Mouse (Mus musculus) liver, postnatal 0 days (tissue): ENCODE data around the gene Mylip. TPM values are rescaled to one million over a fixed set of nuclear protein-coding genes. Genes with fewer than 3 reads are reported as not detected.
A peak's percentile ranks its signal among the peaks of the same experiment; 100 is the strongest.

Source experiments
- ATAC-seq: fragments of 200-750 bp; cut with Nextera tagmentation; 2 replicates; pipeline ENCODE4 v1.8.0; 2017; ENCODE audit warnings: mild to moderate bottlenecking, moderate library complexity
- DNase-seq: peaks from one replicate; pipeline ENCODE4 v3.0.0-alpha.2; 2016
- H3K27ac ChIP-seq: fragments of 300-500 bp; sonication (generic); 2 replicates; pipeline ENCODE4 v1.5.1; 2014; ENCODE audit warnings: antibody characterized with exemption, moderate library complexity, mild to moderate bottlenecking, low read depth
- H3K27me3 ChIP-seq: fragments of 300-500 bp; sonication (generic); 2 replicates; pipeline ENCODE4 v1.6.1; 2014; ENCODE audit warnings: low read length, control low read depth, mixed read lengths; ENCODE audit not compliant: insufficient read depth
- H3K36me3 ChIP-seq: fragments of 300-500 bp; sonication (generic); replicated peaks from 2 replicates; pipeline ENCODE4 v1.6.1; 2014; ENCODE audit warnings: mild to moderate bottlenecking, control low read depth, low read length, moderate library complexity, mixed read lengths; ENCODE audit not compliant: insufficient read depth
- H3K4me1 ChIP-seq: fragments of 300-500 bp; sonication (generic); 2 replicates; pipeline ENCODE4 v1.6.1; 2014; ENCODE audit warnings: antibody characterized with exemption, mild to moderate bottlenecking, control low read depth; ENCODE audit not compliant: insufficient read depth
- H3K4me2 ChIP-seq: fragments of 300-500 bp; sonication (generic); 2 replicates; pipeline ENCODE4 v1.6.1; 2014; ENCODE audit warnings: low read depth, mild to moderate bottlenecking, low read length, moderate library complexity, mixed read lengths
- H3K4me3 ChIP-seq: fragments of 300-500 bp; sonication (generic); 2 replicates; pipeline ENCODE4 v1.5.1; 2014; ENCODE audit warnings: low read depth, low read length
- H3K9ac ChIP-seq: fragments of 300-500 bp; sonication (generic); replicated peaks from 2 replicates; pipeline ENCODE4 v1.6.1; 2014; ENCODE audit warnings: mild to moderate bottlenecking, moderate library complexity
- H3K9me3 ChIP-seq: fragments of 300-500 bp; sonication (generic); 2 replicates; pipeline ENCODE4 v1.6.1; 2016; ENCODE audit warnings: mild to moderate bottlenecking, control low read depth, low read length, mixed read lengths
- CTCF ChIP-seq: sonication (generic); IDR thresholded peaks from 2 replicates; pipeline ENCODE4 v1.5.1; 2016; ENCODE audit warnings: antibody characterized with exemption, low read depth
- EP300 ChIP-seq: IDR thresholded peaks from 2 replicates; pipeline ENCODE4 v1.6.1; 2016; ENCODE audit warnings: antibody characterized with exemption, low read depth, mild to moderate bottlenecking
- WGBS: fragments of 180-500 bp; shearing (Covaris S2); extraction: QIAGEN DNeasy Blood & Tissue Kit; methylation state at CpG from one replicate; pipeline ENCODE4 v1.1.7; 2014; ENCODE audit not compliant: insufficient replicate concordance; 5-methylcytosine and 5-hydroxymethylcytosine counted together
- polyA plus RNA-seq: library from polyadenylated mRNA; unstranded; fragments of >200 nt; fragmentation: Nextera tagmentation; extraction: Ambion mirVana; gene quantifications from 2 replicates; pipeline ENCODE4 v1.2.1, GENCODE M21; 2015

Mylip gene
- polyA plus RNA-seq, 1 experiment from 2014 or later, result 7.4 TPM

GRCm38 (mm10) chr13:45388254-45388805 is 1.2 kb upstream of the Mylip start:
- TF ChIP-seq EP300 (no peak), CTCF (no peak)
- Histone ChIP-seq H3K4me2 (peak overlapping the region; percentile 76; the same call in 1 of the 2 replicates), H3K36me3 (peaks cover 15% of the 10 kb centered on the region), H3K9ac (no peak overlapping the region), H3K9me3 (no peaks in the 10 kb centered on the region), H3K4me1 (peaks cover 25% of the 10 kb centered on the region), H3K4me3 (no peak overlapping the region), H3K27me3 (peaks cover 6% of the 10 kb centered on the region; the same call in 1 of the 2 replicates), H3K27ac (no peak overlapping the region)
- ATAC-seq, result no peak
- DNase-seq, result no peak
- 68% methylated on average over 16 of the region's 16 CpGs for WGBS

GRCm38 (mm10) chr13:45388889-45389288 is 653 bp upstream of the Mylip start:
- TF ChIP-seq EP300 (no peak; the same call in 1 of the 2 replicates), CTCF (no peak)
- Histone ChIP-seq H3K4me1 (peaks cover 26% of the 10 kb centered on the region), H3K36me3 (peaks cover 19% of the 10 kb centered on the region), H3K9ac (peak overlapping the region; percentile 45; the same call in 1 of the 2 replicates), H3K27ac (peak overlapping the region; percentile 26; the same call in 1 of the 2 replicates), H3K4me2 (peak overlapping the region; percentile 76), H3K27me3 (peaks cover 6% of the 10 kb centered on the region; the same call in 1 of the 2 replicates), H3K9me3 (no peaks in the 10 kb centered on the region), H3K4me3 (peak overlapping the region; percentile 83)
- no peak for DNase-seq
- 36% methylated on average over 4 of the region's 4 CpGs for WGBS
- no peak for ATAC-seq

- peak; percentile 20; the same call in 1 of the 2 replicates for ATAC-seq
- Histone ChIP-seq H3K4me1 (peaks cover 34% of the 10 kb centered on the region), H3K27ac (peak overlapping the region; percentile 83), H3K9me3 (no peaks in the 10 kb centered on the region), H3K9ac (peak overlapping the region; percentile 87), H3K36me3 (peaks cover 26% of the 10 kb centered on the region), H3K4me2 (peak overlapping the region; percentile 76), H3K4me3 (peak overlapping the region; percentile 83), H3K27me3 (peaks cover 4% of the 10 kb centered on the region; the same call in 1 of the 2 replicates)
- TF ChIP-seq EP300, result peak; percentile 64
- TF ChIP-seq CTCF, result peak; percentile 35; the same call in 1 of the 2 replicates
- peak; percentile 57 for DNase-seq
- WGBS, result under 1% methylated on average over 25 of the region's 25 CpGs
Measured at GRCm38 (mm10) chr13:45390312-45390961, 895 bp downstream of the Mylip start.

GRCm38 (mm10) chr13:45390962-45391853 is 1.7 kb downstream of the Mylip start:
- Histone ChIP-seq H3K4me3 (peak overlapping the region; percentile 83), H3K27ac (peak overlapping the region; percentile 83), H3K9me3 (no peaks in the 10 kb centered on the region), H3K4me1 (peaks cover 34% of the 10 kb centered on the region), H3K9ac (peak overlapping the region; percentile 87), H3K27me3 (peaks cover 4% of the 10 kb centered on the region; the same call in 1 of the 2 replicates), H3K4me2 (peak overlapping the region; percentile 76), H3K36me3 (peaks cover 34% of the 10 kb centered on the region)
- peak; percentile 69 for DNase-seq
- peak; percentile 72; the same call in 1 of the 2 replicates for TF ChIP-seq EP300
- TF ChIP-seq CTCF, result no peak
- ATAC-seq, result no peak
- 18% methylated on average over 19 of the region's 19 CpGs for WGBS

DNA sequence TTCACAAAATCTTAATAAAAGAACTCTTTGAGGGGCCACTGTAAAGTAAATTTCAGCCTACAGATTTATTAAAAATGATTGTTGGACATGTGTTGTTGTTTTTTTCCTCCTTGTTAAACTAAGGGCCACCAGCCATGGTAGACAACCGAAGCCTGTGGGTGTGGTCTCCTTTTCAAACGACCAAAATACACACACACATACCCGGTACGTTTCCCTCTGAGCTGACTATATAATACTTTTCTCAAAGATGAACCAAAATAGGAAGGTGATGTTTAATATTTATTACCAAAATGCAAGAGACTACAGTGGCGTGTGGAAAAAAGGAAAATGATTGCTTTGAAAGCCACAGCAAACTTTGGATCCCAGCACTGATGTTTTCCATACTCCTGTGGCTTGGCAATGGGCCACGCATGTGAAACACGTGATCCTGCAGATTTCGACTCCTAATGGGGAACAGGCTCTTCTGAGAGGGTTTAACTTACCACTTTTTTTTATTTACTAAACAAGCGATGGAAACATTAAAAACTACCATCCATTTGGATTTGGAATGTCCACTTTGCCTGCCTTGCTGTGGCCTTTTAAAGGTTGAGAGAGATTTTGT is 2.4 kb downstream of the Mylip start:
- H3K27me3 ChIP-seq, result peaks cover 2% of the 10 kb centered on the region; the same call in 1 of the 2 replicates
- H3K4me3 ChIP-seq, result peak overlapping the region; percentile 83
- peak overlapping the region; percentile 48 for H3K9ac ChIP-seq
- no peaks in the 10 kb centered on the region for H3K9me3 ChIP-seq
- DNase-seq (peak; percentile 64), ATAC-seq (no peak)
- WGBS, result 26% methylated on average over 9 of the region's 9 CpGs
- peaks cover 40% of the 10 kb centered on the region for H3K36me3 ChIP-seq
- peaks cover 38% of the 10 kb centered on the region for H3K4me1 ChIP-seq
- peak overlapping the region; percentile 83 for H3K27ac ChIP-seq
- peak overlapping the region; percentile 76 for H3K4me2 ChIP-seq
- TF ChIP-seq CTCF (no peak), EP300 (no peak; the same call in 1 of the 2 replicates)
